ENCODE assay signal across 8 mouse cellular contexts in the genomic region with DNA sequence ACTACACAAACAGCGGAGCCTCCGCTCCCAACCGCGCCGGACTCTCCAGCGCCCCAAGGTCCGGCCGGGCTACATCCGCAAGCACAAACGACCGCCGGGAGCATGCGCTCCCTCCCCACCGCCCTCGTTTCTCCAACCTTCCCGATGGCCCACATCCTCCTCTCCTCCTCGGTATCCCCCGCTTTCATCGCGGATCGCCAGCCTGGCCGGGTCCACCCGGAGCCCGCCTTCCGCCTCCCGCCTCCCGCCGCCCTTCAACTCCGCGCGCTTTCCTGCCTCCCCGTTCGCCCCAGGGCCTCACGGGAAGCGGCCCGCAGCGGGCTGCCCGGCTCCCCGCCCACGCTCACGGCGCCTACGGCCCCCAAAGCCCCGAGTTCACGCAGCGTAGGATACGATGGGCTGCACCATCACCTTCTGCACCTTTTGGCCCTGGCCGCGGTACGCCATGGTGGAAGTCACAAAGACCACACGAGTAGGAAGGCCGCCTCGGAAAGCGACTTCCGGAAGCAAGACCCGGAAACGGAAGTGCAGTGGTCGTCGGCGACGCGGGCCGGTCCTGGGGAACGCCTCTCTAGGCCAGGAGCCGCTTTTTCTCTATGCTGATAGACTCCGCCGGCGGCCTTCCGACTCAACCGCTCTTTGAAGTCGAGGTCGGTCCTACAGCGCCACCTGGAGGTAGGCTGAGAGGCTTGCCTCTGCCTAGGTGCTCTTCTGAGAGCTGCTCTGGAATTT. TPM values are rescaled to one million over a fixed set of nuclear protein-coding genes. Genes with fewer than 3 reads are reported as not detected.
DNase-seq lines count a peak whose midpoint lies in the region; ATAC-seq lines count a peak whose summit lies in the region.

Gene Snrpe (minus strand): TSS at position 521 of the 732 bp plus-strand sequence.

- peak within 1 kb of the TSS; percentile 85 for H3K27ac ChIP-seq in forebrain, embryonic 14.5 days (ENCODE audit: low read depth, low read length)
- peak within 1 kb of the TSS; percentile 92 for H3K27ac ChIP-seq in neural tube, embryonic 15.5 days (replicated peaks)

- ATAC-seq in forebrain, embryonic 14.5 days: peak; percentile 99
- peak; percentile 98 for ATAC-seq in neural tube, embryonic 15.5 days (ENCODE audit: low FRiP score)

- under 1% methylated on average over 73 of the region's 73 CpGs for WGBS in forebrain, embryonic 14.5 days
- WGBS in neural tube, embryonic 15.5 days: under 1% methylated on average over 73 of the region's 73 CpGs

- peak; percentile 100 for DNase-seq in ES-CJ7 (ENCODE audit: low read depth, low spot score)
- DNase-seq in cerebellum, adult 11 months: peak; percentile 94
- DNase-seq in forebrain, embryonic 14.5 days (ENCODE audit: low spot score): peak; percentile 100
- peak; percentile 97 to 98 for DNase-seq in heart, postnatal 14 days
- DNase-seq in layer of hippocampus, adult 11-12 months (ENCODE audit: low spot score): peak; percentile 96
- peak; percentile 94 to 96 for DNase-seq in lung, adult 18-20 months
- peak; percentile 97 for DNase-seq in testis, postnatal 14 days (ENCODE audit: low spot score)

- peaks cover 4% of the 10 kb centered on the region; the same call in 1 of the 2 replicates for H3K4me1 ChIP-seq in forebrain, embryonic 14.5 days (ENCODE audit: control insufficient read depth, insufficient read depth, low read length)
- peaks cover 16% of the 10 kb centered on the region for H3K4me1 ChIP-seq in neural tube, embryonic 15.5 days

- peak within 1 kb of the TSS; percentile 92 for H3K4me3 ChIP-seq in forebrain, embryonic 14.5 days (ENCODE audit: low read depth, low read length)
- H3K4me3 ChIP-seq in neural tube, embryonic 15.5 days (replicated peaks): peak within 1 kb of the TSS; percentile 96

- no peaks in the 10 kb centered on the region for H3K9me3 ChIP-seq in forebrain, embryonic 14.5 days (replicated peaks; ENCODE audit: control insufficient read depth, low read length)
- H3K9me3 ChIP-seq in neural tube, embryonic 15.5 days (replicated peaks): no peaks in the 10 kb centered on the region

- intact Hi-C loops in heart, postnatal 14 days (cut with DNase I): loop anchor here (1.0 to 5.0 kb wide), 3 partner anchors 228 to 433 kb away; no protein-coding TSS in a partner anchor

- H3K36me3 ChIP-seq in forebrain, embryonic 14.5 days (ENCODE audit: control insufficient read depth, insufficient read depth, low read length): peaks cover 40% of the 10 kb centered on the region
- H3K36me3 ChIP-seq in neural tube, embryonic 15.5 days: peaks cover 36% of the 10 kb centered on the region

- H3K4me2 ChIP-seq in forebrain, embryonic 14.5 days (ENCODE audit: low read length): peak within 1 kb of the TSS; percentile 71
- H3K4me2 ChIP-seq in neural tube, embryonic 15.5 days: peak within 1 kb of the TSS; percentile 68

- no peaks in the 10 kb centered on the region for H3K27me3 ChIP-seq in forebrain, embryonic 14.5 days (replicated peaks; ENCODE audit: control insufficient read depth, insufficient read depth, low read length)
- H3K27me3 ChIP-seq in neural tube, embryonic 15.5 days (replicated peaks): no peaks in the 10 kb centered on the region

- H3K9ac ChIP-seq in forebrain, embryonic 14.5 days (ENCODE audit: low read length): peak within 1 kb of the TSS; percentile 94
- peak within 1 kb of the TSS; percentile 97 for H3K9ac ChIP-seq in neural tube, embryonic 15.5 days (replicated peaks)

RNA-seq across cellular contexts. Expression of gene Snrpe, which starts in this region (rescaled TPM):
- polyA plus RNA-seq in forebrain, embryonic 14.5 days (2014; fragmentation: Nextera tagmentation; extraction: Ambion mirVana): 538 and 740 TPM in 2 replicates
- 10 to 100 TPM; 77.8 to 81.2 TPM for total RNA-seq in heart, postnatal 14 days (2021)
- polyA plus RNA-seq in neural tube, embryonic 15.5 days (2015; fragmentation: Nextera tagmentation; extraction: Ambion mirVana): 412 and 440 TPM in 2 replicates

Comparison
In these comparisons a context has a peak if more than half of its experiments do, and no peak if none do; other contexts are left out.
1. Peak in every context shown above with its lines: DNase-seq, ATAC-seq, H3K4me3 ChIP-seq and H3K27ac ChIP-seq.